Mouse (Mus musculus) ovary, postnatal 10 days (tissue): ENCODE measurements at regions not wholly inside any gene's neighbourhood (a gene's known extent, or its start where the extent isn't known, plus 50 kb on each side); places are given as distances from the start of the nearest gene placed in this dataset.

ENCODE experiments used
- DNase-seq: peaks from one replicate; pipeline ENCODE4 v3.0.0; 2022; ENCODE audit warnings: low spot score

GRCm38 (mm10) chr1:177667041-177667791 is 62.4 kb upstream of the 1700016C15Rik start:
- no peak for DNase-seq

DNA sequence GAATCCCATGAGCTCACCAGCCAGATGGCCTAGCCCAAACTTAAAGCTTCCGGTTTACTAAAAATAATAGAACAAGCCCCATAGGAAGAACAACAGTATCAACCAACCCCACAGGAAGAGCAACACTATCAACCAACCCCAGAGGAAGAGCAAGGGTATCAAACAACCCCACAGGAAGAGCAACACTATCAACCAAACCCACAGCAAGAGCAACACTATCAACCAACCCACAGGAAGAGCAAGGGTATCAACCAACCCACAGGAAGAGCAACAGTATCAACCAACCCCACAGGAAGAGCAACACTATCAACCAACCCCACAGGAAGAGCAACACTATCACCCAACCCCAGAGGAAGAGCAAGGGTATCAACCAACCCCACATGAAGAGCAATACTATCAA is 59.0 kb upstream of the 1700016C15Rik start:
- DNase-seq, result no peak

DNA sequence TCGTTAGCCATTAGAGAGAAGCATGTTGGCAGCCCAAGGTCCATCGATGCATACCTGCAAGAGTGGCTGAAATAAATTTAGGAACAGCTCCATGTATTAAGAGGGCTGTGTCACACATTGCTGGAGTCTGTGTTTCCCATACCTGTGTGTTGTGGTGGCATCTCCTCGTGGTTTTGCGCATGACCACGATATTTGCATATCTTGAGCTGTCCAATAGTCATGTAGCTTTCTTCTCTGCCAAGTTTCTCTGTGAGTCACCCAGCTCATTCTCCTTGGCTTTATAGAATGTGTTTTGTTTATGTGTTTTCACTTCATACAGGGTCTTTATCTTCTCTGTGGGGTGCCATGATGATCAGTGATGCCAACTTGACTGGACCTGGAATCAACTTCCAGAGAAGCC is 53.0 kb upstream of the 1700016C15Rik start:
- DNase-seq, result no peak

- DNase-seq, result no peak
These were observed 50.8 kb upstream of the 1700016C15Rik start for GRCm38 (mm10) chr1:177678832-177679231.
